Mouse (Mus musculus) kidney, adult 2 months (tissue): ENCODE results near the gene Hmcn2. TPM values are rescaled to one million over a fixed set of nuclear protein-coding genes. Genes with fewer than 3 reads are reported as not detected.

ENCODE experiments used
- DNase-seq: peaks from one replicate; pipeline ENCODE4 v3.0.0; 2021
- H3K27ac ChIP-seq: fragments of 200-500 bp; 2 replicates; pipeline ENCODE4 v1.5.1; 2012; ENCODE audit warnings: low read depth, low read length, control low read depth, inconsistent platforms; ENCODE audit not compliant: insufficient read depth
- H3K27me3 ChIP-seq: fragments of 200-500 bp; replicated peaks from 2 replicates; pipeline ENCODE4 v1.6.1; 2012; ENCODE audit warnings: mild to moderate bottlenecking, moderate library complexity, low read length, inconsistent platforms; ENCODE audit not compliant: control insufficient read depth, insufficient read depth
- H3K36me3 ChIP-seq: fragments of 200-500 bp; 2 replicates; pipeline ENCODE4 v1.6.1; 2012; ENCODE audit warnings: mild to moderate bottlenecking, moderate library complexity, low read length, inconsistent platforms; ENCODE audit not compliant: control insufficient read depth, insufficient read depth
- H3K4me1 ChIP-seq: fragments of 200-500 bp; 2 replicates; pipeline ENCODE4 v1.6.1; 2011; ENCODE audit warnings: low read length; ENCODE audit not compliant: control insufficient read depth, insufficient read depth
- H3K4me3 ChIP-seq: fragments of 200-500 bp; 2 replicates; pipeline ENCODE4 v1.5.1; 2011; ENCODE audit warnings: mild to moderate bottlenecking, low read depth, low read length, control low read depth; ENCODE audit not compliant: insufficient read depth
- CTCF ChIP-seq: fragments of 200-500 bp; conservative IDR thresholded peaks from 2 replicates; pipeline ENCODE4 v1.5.1; 2011; ENCODE audit warnings: low read depth, mild to moderate bottlenecking, control low read depth, low read length, moderate library complexity, mixed read lengths; ENCODE audit not compliant: insufficient read depth, insufficient read length
- POLR2A ChIP-seq: fragments of 200-500 bp; IDR thresholded peaks from one replicate; pipeline ENCODE4 v1.6.1; 2011; ENCODE audit warnings: low read depth, low read length, control low read depth
- WGBS: fragments of 180-500 bp; shearing (Covaris S2); methylation state at CpG from one replicate; pipeline ENCODE4 v1.1.7; 2018; 5-methylcytosine and 5-hydroxymethylcytosine counted together
- polyA plus RNA-seq: library from polyadenylated mRNA; depleted of rRNA; stranded (reverse); fragments of >200 nt; gene quantifications from 2 replicates; pipeline ENCODE4 v1.2.3, GENCODE M21; 2012

The Hmcn2 gene
- polyA plus RNA-seq, 1 experiment, result 14.3 TPM

DNA sequence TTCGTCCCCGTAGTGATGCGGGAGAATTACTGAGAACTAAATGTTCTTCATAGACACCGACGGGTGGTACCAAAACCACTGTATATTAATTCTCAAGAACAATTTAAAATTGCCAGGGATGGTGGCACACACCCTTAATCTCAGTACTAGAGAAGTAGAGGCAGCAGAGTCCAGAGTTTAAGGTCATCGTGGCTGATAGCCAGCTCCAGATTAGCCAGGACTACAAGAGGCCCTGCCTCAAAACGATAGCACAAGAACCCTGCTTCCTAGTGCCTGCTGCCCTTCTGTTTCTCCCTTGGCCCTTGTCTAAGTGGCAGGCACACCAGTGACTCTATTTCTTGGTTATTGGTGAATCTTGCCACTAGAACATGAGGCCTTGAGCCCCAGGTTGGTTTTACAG lies 146.7 kb downstream of the Hmcn2 start:
- no peak overlapping the region for H3K27ac ChIP-seq
- H3K4me1 ChIP-seq, result peaks cover 16% of the 10 kb centered on the region; the same call in 1 of the 2 replicates
- WGBS, result 74% methylated on average over 7 of the region's 7 CpGs
- DNase-seq, result no peak
- no peak overlapping the region for H3K4me3 ChIP-seq
- no peaks in the 10 kb centered on the region for H3K36me3 ChIP-seq
- no peaks in the 10 kb centered on the region for H3K27me3 ChIP-seq
- no peak for TF ChIP-seq CTCF
- no peak for TF ChIP-seq POLR2A

DNA sequence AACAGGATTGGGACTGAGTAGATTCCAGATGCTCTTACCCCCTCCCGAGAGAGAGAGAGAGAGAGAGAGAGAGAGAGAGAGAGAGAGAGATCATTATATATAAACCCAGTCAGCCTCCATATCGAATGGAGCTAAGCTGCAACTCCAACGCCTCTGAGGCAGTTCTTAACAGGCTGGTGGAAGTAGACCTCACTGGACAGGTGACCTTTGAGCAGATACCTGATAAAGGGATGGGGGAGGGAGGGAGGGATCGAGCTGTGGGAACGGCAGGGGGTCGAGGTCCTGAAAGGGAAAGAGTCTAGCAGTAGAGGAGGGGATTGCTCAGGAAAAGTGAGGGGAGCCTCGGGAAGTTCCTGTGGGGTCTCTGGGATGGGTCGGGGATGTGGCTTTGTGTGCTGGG lies 147.8 kb downstream of the Hmcn2 start:
- TF ChIP-seq CTCF (no peak), POLR2A (no peak)
- DNase-seq, result no peak
- no peaks in the 10 kb centered on the region for H3K36me3 ChIP-seq
- no peak overlapping the region for H3K27ac ChIP-seq
- no peak overlapping the region for H3K4me3 ChIP-seq
- H3K27me3 ChIP-seq, result no peaks in the 10 kb centered on the region
- H3K4me1 ChIP-seq, result peaks cover 16% of the 10 kb centered on the region; the same call in 1 of the 2 replicates
- WGBS, result 35% methylated on average over 8 of the region's 8 CpGs

DNA sequence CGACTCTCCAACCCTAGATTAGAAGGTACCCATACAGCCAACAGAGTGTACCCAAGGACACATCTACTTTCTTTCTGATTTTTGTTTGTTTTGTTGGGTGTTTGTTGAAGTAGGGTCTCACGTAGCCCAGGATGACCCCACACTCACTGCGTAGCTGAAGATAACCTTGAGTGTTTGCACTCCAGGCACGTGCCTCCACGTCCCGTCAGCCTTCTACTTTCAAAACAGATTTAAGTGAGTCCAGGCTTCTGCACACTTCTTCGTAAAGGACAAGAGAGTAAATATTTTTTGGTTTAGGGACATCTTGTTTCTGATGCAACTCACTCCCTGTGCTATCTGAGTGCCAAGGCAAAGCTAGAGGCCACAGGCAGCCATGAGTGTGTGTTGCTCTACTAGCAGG lies 149.0 kb downstream of the Hmcn2 start:
- Histone ChIP-seq H3K27ac (peak overlapping the region; percentile 57), H3K4me1 (peaks cover 16% of the 10 kb centered on the region; the same call in 1 of the 2 replicates), H3K36me3 (no peaks in the 10 kb centered on the region), H3K27me3 (no peaks in the 10 kb centered on the region), H3K4me3 (no peak overlapping the region)
- no peak for TF ChIP-seq POLR2A
- no peak for TF ChIP-seq CTCF
- 82% methylated on average over 7 of the region's 7 CpGs for WGBS
- no peak for DNase-seq

DNA sequence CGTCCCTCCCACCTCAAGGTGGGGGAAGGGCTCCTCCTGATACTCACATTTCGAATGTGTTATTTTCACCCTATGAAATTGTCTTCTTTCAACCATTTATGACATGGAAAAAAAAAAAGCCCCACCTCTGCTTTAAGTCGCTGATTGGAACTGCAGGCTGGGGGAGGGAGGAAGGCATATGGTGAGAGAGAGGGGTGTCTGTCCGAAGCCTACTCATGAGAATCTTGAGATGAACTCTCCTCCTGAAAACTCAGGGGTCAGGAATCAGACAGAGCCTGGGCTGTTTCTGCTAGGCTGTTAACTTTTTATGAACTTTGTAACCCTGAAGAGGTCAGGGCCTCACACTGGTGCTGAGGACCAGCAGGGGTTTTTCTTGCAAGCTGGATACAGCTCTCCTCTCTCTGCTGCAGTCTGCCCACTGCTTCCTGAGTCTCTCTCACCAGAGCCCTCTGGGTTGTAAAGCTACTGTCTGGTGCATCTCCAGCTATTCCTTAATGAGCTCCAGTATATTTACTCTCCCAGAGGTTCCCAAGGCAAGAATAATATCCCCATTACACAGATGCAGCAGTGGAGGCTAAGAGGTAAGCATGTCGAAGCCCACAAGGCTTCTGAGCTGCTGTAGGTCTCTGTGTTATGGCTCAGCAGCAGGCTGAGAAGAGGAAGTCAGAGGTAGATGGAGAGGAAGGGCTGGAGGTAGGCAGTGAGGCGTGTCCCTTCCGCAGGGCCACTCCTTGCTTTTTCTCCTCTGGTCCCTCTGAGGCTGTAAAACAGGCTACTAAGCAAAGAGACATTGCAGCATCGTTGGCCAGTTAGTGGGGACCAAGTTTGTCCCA lies 149.7 kb downstream of the Hmcn2 start:
- 28% methylated on average over 8 of the region's 8 CpGs for WGBS
- no peak for TF ChIP-seq CTCF
- DNase-seq, result peak; percentile 82
- no peaks in the 10 kb centered on the region for H3K27me3 ChIP-seq
- H3K4me3 ChIP-seq, result no peak overlapping the region
- H3K4me1 ChIP-seq, result peaks cover 17% of the 10 kb centered on the region; the same call in 1 of the 2 replicates
- no peaks in the 10 kb centered on the region for H3K36me3 ChIP-seq
- peak overlapping the region; percentile 69 for H3K27ac ChIP-seq

DNA sequence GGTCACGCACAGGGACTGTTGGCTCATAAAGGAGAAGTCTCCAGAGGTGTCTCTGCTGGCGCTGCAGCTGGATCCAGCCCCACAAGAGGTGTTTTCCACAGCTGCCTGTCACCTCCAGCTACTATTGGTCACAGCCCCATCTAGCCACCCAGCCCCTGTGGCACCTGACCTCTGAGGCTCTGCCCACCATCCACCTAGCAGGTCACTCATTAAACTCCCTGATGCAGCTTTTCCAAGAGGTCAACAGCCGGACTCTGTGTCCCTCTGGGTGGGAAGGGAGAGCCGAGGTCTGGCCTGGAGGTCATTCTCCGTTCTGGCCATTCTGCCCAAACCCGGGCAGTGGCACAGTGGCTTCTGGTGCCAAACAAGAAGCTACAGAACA lies 150.3 kb downstream of the Hmcn2 start:
- TF ChIP-seq POLR2A, result no peak
- TF ChIP-seq CTCF, result no peak
- DNase-seq, result peak; percentile 95
- no peaks in the 10 kb centered on the region for H3K36me3 ChIP-seq
- H3K27ac ChIP-seq, result peak overlapping the region; percentile 69
- no peaks in the 10 kb centered on the region for H3K27me3 ChIP-seq
- no peak overlapping the region for H3K4me3 ChIP-seq
- 46% methylated on average over 6 of the region's 6 CpGs for WGBS
- peaks cover 18% of the 10 kb centered on the region; the same call in 1 of the 2 replicates for H3K4me1 ChIP-seq

DNA sequence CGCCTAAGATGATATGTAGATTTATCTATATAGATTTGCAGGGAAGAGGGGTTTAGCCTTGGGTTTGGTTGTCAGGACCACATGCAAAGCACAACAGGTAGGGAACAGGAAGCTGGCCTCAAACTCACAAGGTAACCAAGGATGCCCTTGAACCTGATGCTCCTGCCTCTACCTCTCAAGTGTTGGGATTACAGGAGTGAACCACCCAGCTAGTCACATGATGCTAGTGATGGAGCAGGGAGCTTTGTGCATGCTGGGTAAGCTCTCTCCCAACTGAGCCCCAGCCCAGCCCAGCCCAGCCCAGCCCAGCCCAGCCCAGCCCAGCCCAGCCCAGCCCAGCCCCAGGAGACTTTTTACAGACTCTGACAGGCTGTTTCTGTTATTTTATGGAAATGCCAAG lies 153.2 kb downstream of the Hmcn2 start:
- 100% methylated on average over 1 of the region's 1 CpGs for WGBS
- no peaks in the 10 kb centered on the region; the same call in 1 of the 2 replicates for H3K36me3 ChIP-seq
- no peak for DNase-seq
- no peaks in the 10 kb centered on the region for H3K27me3 ChIP-seq
- H3K4me3 ChIP-seq, result no peak overlapping the region
- no peak for TF ChIP-seq POLR2A
- no peak for TF ChIP-seq CTCF
- peaks cover 18% of the 10 kb centered on the region; the same call in 1 of the 2 replicates for H3K4me1 ChIP-seq
- H3K27ac ChIP-seq, result no peak overlapping the region

DNA sequence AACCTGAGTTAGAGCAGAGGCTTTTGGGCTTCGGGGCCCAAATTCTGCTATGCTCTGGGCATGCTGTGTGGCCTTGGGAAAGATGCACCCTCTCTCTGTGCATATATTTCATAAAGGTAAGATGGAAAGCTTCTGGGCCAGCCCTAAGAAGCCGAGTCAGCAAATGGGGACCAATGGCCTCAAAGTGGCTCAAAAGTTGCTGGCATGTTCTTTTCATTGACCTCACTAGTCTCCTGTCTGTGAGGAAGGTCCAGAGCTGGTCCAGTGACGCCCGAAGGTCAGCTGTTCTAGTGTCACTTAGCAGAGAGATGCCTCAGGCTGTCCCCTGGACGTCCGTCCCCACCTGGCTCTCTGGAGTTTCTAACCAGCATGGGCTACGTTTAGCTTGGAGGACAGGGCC lies 154.6 kb downstream of the Hmcn2 start:
- WGBS, result 71% methylated on average over 7 of the region's 7 CpGs
- Histone ChIP-seq H3K4me1 (peaks cover 12% of the 10 kb centered on the region; the same call in 1 of the 2 replicates), H3K36me3 (no peaks in the 10 kb centered on the region; the same call in 1 of the 2 replicates), H3K4me3 (no peak overlapping the region), H3K27ac (peak overlapping the region; percentile 47), H3K27me3 (no peaks in the 10 kb centered on the region)
- DNase-seq, result peak; percentile 41
- TF ChIP-seq CTCF (no peak), POLR2A (no peak)
